Mouse (Mus musculus) forebrain, postnatal 0 days (tissue): Measurements from ENCODE around the gene Bloc1s1. TPM values are rescaled to one million over a fixed set of nuclear protein-coding genes. Genes with fewer than 3 reads are reported as not detected.
A peak's percentile ranks its signal among the peaks of the same experiment; 100 is the strongest.

Experiments used
- ATAC-seq: fragments of 200-750 bp; cut with Nextera tagmentation; 2 replicates; pipeline ENCODE4 v1.8.0; 2017; ENCODE audit warnings: mild to moderate bottlenecking, moderate library complexity
- DNase-seq: peaks from one replicate; pipeline ENCODE4 v3.0.0-alpha.2; 2015
- H3K27ac ChIP-seq: fragments of 300-500 bp; sonication (generic); 2 replicates; pipeline ENCODE4 v1.5.1; 2014; ENCODE audit warnings: low read depth, mild to moderate bottlenecking, antibody characterized with exemption, low read length, moderate library complexity, mixed read lengths
- H3K27me3 ChIP-seq: fragments of 300-500 bp; sonication (generic); 2 replicates; pipeline ENCODE4 v1.6.1; 2014; ENCODE audit warnings: mild to moderate bottlenecking, low read length, mixed read lengths; ENCODE audit not compliant: insufficient read depth
- H3K36me3 ChIP-seq: fragments of 300-500 bp; sonication (generic); 2 replicates; pipeline ENCODE4 v1.6.1; 2014; ENCODE audit warnings: mild to moderate bottlenecking, moderate library complexity; ENCODE audit not compliant: insufficient read depth
- H3K4me1 ChIP-seq: fragments of 300-500 bp; sonication (generic); 2 replicates; pipeline ENCODE4 v1.6.1; 2014; ENCODE audit warnings: antibody characterized with exemption; ENCODE audit not compliant: insufficient read depth
- H3K4me2 ChIP-seq: fragments of 300-500 bp; sonication (generic); 2 replicates; pipeline ENCODE4 v1.6.1; 2014; ENCODE audit warnings: low read depth, mild to moderate bottlenecking, moderate library complexity
- H3K4me3 ChIP-seq: fragments of 300-500 bp; sonication (generic); 2 replicates; pipeline ENCODE4 v1.5.1; 2014; ENCODE audit warnings: low read depth, low read length, mixed read lengths
- H3K9ac ChIP-seq: fragments of 300-500 bp; sonication (generic); 2 replicates; pipeline ENCODE4 v1.6.1; 2014; ENCODE audit warnings: mild to moderate bottlenecking
- H3K9me3 ChIP-seq: fragments of 300-500 bp; sonication (generic); 2 replicates; pipeline ENCODE4 v1.6.1; 2016; ENCODE audit warnings: low read length
- CTCF ChIP-seq: sonication (generic); IDR thresholded peaks from 2 replicates; pipeline ENCODE4 v1.5.1; 2016; ENCODE audit warnings: antibody characterized with exemption, control low read depth, low read depth
- WGBS: fragments of 180-500 bp; shearing (Covaris S2); extraction: QIAGEN DNeasy Blood & Tissue Kit; methylation state at CpG from one replicate; pipeline ENCODE4 v1.1.7; 2014; 5-methylcytosine and 5-hydroxymethylcytosine counted together
- polyA plus RNA-seq: library from polyadenylated mRNA; unstranded; fragments of >200 nt; fragmentation: Nextera tagmentation; extraction: Ambion mirVana; gene quantifications from 2 replicates; pipeline ENCODE4 v1.2.1, GENCODE M21; 2015
- total RNA-seq: library from RNA; depleted of rRNA; stranded (reverse); fragments of >200 nt; gene quantifications from 2 replicates; pipeline ENCODE4 v1.2.3, GENCODE M21; 2014

The Bloc1s1 gene
- total and polyA plus RNA-seq, 2 experiments from 2014 or later: 120 to 246 TPM

DNA sequence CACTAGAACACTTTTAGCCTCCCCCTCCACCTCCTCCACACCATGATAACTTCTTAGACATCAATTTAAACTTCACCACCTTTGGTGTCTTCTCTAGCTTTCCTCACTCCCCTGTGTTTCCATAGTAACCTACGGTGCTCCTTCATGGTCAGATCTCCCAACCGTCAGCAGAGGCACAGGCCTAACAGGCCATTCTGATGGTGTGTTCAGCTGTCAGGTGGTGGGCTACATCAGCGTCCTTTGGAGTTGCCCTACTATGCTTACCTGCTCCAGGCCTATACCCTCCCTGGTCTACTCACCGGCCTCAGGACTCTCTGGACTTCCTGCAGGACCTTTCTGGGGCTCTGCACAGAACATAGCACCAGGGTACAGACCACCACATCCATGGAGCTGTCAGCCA lies 36.3 kb upstream of the Bloc1s1 start:
- TF ChIP-seq CTCF: no peak
- Histone ChIP-seq H3K4me1 (no peaks in the 10 kb centered on the region), H3K4me2 (no peak overlapping the region), H3K4me3 (no peak overlapping the region), H3K9me3 (no peaks in the 10 kb centered on the region), H3K9ac (no peak overlapping the region), H3K27me3 (no peaks in the 10 kb centered on the region), H3K27ac (no peak overlapping the region), H3K36me3 (no peaks in the 10 kb centered on the region)
- DNase-seq: no peak
- no peak for ATAC-seq
- WGBS: 84% methylated on average over 4 of the region's 4 CpGs

DNA sequence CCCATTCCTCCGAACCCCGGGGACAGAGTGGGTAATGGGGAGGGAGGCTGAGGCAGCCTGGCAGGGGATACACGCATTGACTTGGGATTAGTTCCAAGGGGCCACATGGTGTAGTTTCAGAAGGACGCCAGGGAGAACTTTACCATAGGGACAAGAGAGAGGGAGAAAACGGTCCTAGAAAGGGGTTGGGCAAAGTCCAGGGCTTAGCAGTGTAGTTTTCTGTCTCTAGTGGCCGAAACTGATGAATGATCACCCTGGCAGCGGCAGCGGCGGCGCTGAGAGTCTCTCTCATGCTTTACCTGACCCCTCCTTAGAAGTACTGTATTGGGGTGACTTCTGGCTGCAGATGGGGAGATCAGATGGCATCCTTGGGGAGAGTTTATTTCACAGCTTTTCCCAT lies 34.5 kb upstream of the Bloc1s1 start:
- no peaks in the 10 kb centered on the region for H3K27me3 ChIP-seq
- H3K4me3 ChIP-seq: no peak overlapping the region
- ATAC-seq: no peak
- no peak overlapping the region for H3K4me2 ChIP-seq
- H3K27ac ChIP-seq: no peak overlapping the region
- DNase-seq: no peak
- no peak overlapping the region for H3K9ac ChIP-seq
- 83% methylated on average over 10 of the region's 10 CpGs for WGBS
- H3K36me3 ChIP-seq: no peaks in the 10 kb centered on the region
- no peaks in the 10 kb centered on the region for H3K4me1 ChIP-seq
- H3K9me3 ChIP-seq: no peaks in the 10 kb centered on the region
- no peak for TF ChIP-seq CTCF

DNA sequence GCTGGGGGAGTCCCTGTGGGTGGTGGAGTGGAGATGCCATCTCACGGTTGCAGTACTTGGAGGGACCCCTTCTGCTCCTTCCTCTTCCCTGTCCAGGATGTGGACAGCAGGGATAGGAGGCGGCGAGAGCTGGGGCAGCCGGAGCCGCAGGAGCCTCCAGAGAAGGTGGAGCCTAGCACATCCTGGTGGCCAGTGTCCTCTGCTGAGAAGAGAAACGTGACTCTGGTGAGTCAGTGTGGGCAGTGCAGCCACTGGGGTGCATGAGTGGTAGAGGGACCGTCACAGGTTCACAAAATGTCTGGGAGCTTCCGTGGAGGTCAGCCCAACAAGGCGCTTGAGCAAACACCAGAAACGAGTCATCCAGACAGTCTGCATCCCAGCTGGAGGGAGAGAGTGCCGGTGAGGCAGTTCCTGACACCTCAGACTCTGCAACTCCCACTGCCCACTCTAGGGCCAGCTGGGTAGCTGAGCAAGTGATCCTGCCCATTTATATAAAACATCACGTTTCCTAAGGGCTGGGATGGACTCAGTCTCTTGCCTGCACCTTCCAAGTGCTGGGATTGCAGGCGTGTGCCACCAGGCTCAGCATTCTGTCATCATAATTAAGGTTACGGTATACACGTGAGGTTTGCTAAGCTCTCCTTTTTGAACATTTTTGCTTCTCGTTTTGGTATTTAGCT lies 26.5 kb upstream of the Bloc1s1 start:
- ATAC-seq: no peak

DNA sequence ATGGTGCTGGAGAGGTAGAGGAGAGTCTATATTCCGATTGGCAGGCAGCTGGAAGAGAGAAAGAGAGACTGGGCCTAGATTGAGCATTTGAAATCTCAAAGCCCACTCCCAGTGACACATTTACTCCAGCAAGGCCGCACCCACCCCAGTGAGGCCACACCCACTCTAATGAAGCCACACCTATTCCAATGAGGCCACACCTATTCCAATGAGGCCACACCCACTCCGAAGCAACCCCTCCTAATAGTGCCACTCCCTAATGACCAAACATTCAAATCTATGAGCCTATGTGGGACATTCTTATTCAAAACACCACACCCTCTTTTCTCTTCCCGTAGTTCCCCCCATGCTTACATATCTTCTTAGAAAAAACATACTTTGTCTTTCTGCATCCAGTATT lies 23.7 kb upstream of the Bloc1s1 start:
- Histone ChIP-seq H3K9me3 (no peaks in the 10 kb centered on the region), H3K27me3 (no peaks in the 10 kb centered on the region), H3K9ac (no peak overlapping the region), H3K4me3 (no peak overlapping the region), H3K4me1 (no peaks in the 10 kb centered on the region), H3K4me2 (no peak overlapping the region), H3K36me3 (no peaks in the 10 kb centered on the region), H3K27ac (no peak overlapping the region)
- DNase-seq (no peak), ATAC-seq (no peak)
- no peak for TF ChIP-seq CTCF
- WGBS: 95% methylated on average over 4 of the region's 4 CpGs

More for the DNA sequence above, 26.5 kb upstream of the Bloc1s1 start:
- 77% methylated on average over 16 of the region's 16 CpGs for WGBS
- H3K27me3 ChIP-seq: no peaks in the 10 kb centered on the region
- H3K9ac ChIP-seq: no peak overlapping the region
- no peak overlapping the region for H3K4me2 ChIP-seq
- H3K36me3 ChIP-seq: no peaks in the 10 kb centered on the region
- no peaks in the 10 kb centered on the region for H3K9me3 ChIP-seq
- H3K4me1 ChIP-seq: no peaks in the 10 kb centered on the region
- TF ChIP-seq CTCF: no peak
- no peak overlapping the region for H3K27ac ChIP-seq
- no peak overlapping the region for H3K4me3 ChIP-seq
- DNase-seq: no peak

DNA sequence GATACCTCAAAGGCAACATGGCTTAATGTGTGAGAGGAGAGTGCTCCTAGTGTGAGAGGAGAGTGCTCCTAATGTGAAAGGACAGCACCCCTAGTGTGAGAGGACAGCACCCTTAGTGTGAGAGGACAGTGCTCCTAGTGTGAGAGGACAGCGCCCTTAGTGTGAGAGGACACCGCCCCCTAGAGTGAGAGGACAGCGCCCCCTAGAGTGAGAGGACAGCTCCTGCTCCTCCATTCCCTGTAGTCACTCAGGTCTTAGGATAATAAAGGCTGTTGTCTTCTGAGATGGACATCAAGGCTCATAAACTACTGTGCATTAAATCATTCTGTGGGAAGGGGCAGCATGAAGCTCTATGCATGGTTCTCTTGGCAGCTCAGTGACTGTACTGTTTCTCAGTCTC lies 21.8 kb upstream of the Bloc1s1 start:
- no peaks in the 10 kb centered on the region for H3K36me3 ChIP-seq
- ATAC-seq (0 out of 2 replicates have a peak, but pooled peaks have one; percentile 20), DNase-seq (no peak)
- H3K27me3 ChIP-seq: no peaks in the 10 kb centered on the region
- H3K4me3 ChIP-seq: no peak overlapping the region
- H3K9ac ChIP-seq: no peak overlapping the region
- H3K4me2 ChIP-seq: no peak overlapping the region
- 16% methylated on average over 3 of the region's 3 CpGs for WGBS
- H3K4me1 ChIP-seq: no peaks in the 10 kb centered on the region
- H3K9me3 ChIP-seq: no peaks in the 10 kb centered on the region
- TF ChIP-seq CTCF: peak; percentile 59
- H3K27ac ChIP-seq: no peak overlapping the region

DNA sequence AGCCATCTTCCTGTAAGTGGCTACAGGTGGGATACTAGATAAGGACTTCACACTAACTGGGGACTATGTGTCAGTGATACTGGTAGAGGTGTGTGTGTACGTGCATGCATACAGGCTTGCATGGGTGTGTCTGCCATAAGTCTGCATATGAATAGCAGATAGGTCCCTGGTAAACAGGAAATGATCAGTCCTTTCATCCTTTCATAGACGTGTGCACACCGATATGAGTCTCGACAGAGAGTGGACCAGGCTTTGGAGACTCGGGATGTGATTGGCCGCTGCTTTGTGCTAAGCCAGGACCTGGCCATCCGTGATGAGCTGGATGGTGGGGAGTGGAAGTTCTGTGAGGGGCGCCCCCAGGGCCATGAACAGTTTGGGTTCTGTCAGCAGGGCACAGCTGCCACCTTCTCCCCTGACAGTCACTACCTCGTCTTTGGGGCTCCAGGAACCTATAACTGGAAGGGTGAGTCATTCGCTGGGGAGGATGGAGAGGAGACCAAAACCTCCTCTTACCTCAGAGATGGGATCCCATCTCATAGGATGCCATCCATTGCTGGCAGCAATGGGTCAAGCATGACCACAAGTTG lies 16.7 kb upstream of the Bloc1s1 start:
- TF ChIP-seq CTCF: no peak

DNA sequence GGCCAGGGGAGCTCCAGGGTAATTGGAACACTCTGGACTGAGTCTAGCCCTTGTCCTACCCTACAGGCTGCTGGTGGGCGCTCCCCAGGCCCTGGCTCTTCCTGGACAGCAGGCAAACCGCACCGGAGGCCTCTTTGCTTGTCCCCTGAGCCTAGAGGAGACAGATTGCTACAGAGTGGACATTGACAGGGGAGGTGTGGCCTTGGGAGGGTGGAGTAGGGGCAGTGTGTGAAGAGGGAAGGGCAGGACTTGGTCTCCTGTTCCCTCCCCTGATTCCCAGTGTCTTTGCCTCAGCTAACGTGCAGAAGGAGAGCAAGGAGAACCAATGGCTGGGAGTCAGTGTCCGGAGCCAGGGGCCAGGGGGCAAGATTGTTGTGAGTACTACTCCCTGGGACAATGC lies 15.1 kb upstream of the Bloc1s1 start:
- H3K4me2 ChIP-seq: no peak overlapping the region
- H3K9ac ChIP-seq: no peak overlapping the region
- no peaks in the 10 kb centered on the region for H3K4me1 ChIP-seq
- 71% methylated on average over 5 of the region's 5 CpGs for WGBS
- no peak for TF ChIP-seq CTCF
- no peaks in the 10 kb centered on the region for H3K36me3 ChIP-seq
- ATAC-seq (no peak), DNase-seq (no peak)
- peaks cover 5% of the 10 kb centered on the region for H3K27me3 ChIP-seq
- no peak overlapping the region for H3K4me3 ChIP-seq
- no peaks in the 10 kb centered on the region for H3K9me3 ChIP-seq
- H3K27ac ChIP-seq: no peak overlapping the region

More for the DNA sequence above, 16.7 kb upstream of the Bloc1s1 start:
- ATAC-seq (no peak), DNase-seq (no peak)
- Histone ChIP-seq H3K36me3 (no peaks in the 10 kb centered on the region), H3K27me3 (no peaks in the 10 kb centered on the region), H3K4me2 (no peak overlapping the region), H3K4me3 (no peak overlapping the region), H3K9ac (no peak overlapping the region), H3K4me1 (no peaks in the 10 kb centered on the region), H3K9me3 (no peaks in the 10 kb centered on the region), H3K27ac (no peak overlapping the region)
- 84% methylated on average over 10 of the region's 10 CpGs for WGBS
